Mouse (Mus musculus): Measurements from ENCODE around the gene Npm3. TPM values are rescaled to one million over a fixed set of nuclear protein-coding genes. Genes with fewer than 3 reads are reported as not detected.

Gene Npm3
- total RNA-seq, 2 experiments from 2014 or later = 38.4 to 39.2 TPM

- no peak for ATAC-seq (ENCODE audit: poor library complexity, severe bottlenecking)
Observed at GRCm38 (mm10) chr19:45736241-45736640, 13.2 kb downstream of the Npm3 start.

GRCm38 (mm10) chr19:45734762-45735161 is 14.6 kb downstream of the Npm3 start:
- ATAC-seq (ENCODE audit: poor library complexity, severe bottlenecking) = no peak

GRCm38 (mm10) chr19:45734191-45734590 is 15.2 kb downstream of the Npm3 start:
- no peak for ATAC-seq (ENCODE audit: poor library complexity, severe bottlenecking)

- no peak for ATAC-seq (ENCODE audit: poor library complexity, severe bottlenecking)
Observed at GRCm38 (mm10) chr19:45733564-45733963, 15.8 kb downstream of the Npm3 start.

GRCm38 (mm10) chr19:45731658-45732057 is 17.7 kb downstream of the Npm3 start:
- no peak for ATAC-seq (ENCODE audit: poor library complexity, severe bottlenecking)

- ATAC-seq (ENCODE audit: poor library complexity, severe bottlenecking) = no peak
Observed at GRCm38 (mm10) chr19:45730042-45730441, 19.3 kb downstream of the Npm3 start.

- ATAC-seq (ENCODE audit: poor library complexity, severe bottlenecking) = no peak
Observed at GRCm38 (mm10) chr19:45727231-45727630, 22.2 kb downstream of the Npm3 start.

- ATAC-seq (ENCODE audit: poor library complexity, severe bottlenecking) = no peak
Observed at GRCm38 (mm10) chr19:45725677-45726277, 23.6 kb downstream of the Npm3 start.

- ATAC-seq (ENCODE audit: poor library complexity, severe bottlenecking) = no peak
Observed at GRCm38 (mm10) chr19:45722188-45722587, 27.2 kb downstream of the Npm3 start.

- ATAC-seq (ENCODE audit: poor library complexity, severe bottlenecking) = no peak
Observed at GRCm38 (mm10) chr19:45718286-45718685, 31.1 kb downstream of the Npm3 start.

- ATAC-seq (ENCODE audit: poor library complexity, severe bottlenecking) = no peak
Observed at GRCm38 (mm10) chr19:45717493-45718220, 31.7 kb downstream of the Npm3 start.

GRCm38 (mm10) chr19:45708704-45709103 is 40.7 kb downstream of the Npm3 start:
- ATAC-seq (ENCODE audit: poor library complexity, severe bottlenecking) = no peak

Other genes starting within 250 kb of the Npm3 start
- 3.2 and 3.7 TPM in 2 replicates for gene Poll, start 189.1 kb downstream of the Npm3 start, total RNA-seq (2015)
- gene Poll, start 189.1 kb downstream of the Npm3 start, total RNA-seq (2017) = 6.7 and 7.4 TPM in 2 replicates
- gene Gm17018, start 189.0 kb downstream of the Npm3 start, total RNA-seq (2015) = 22.6 and 23.8 TPM in 2 replicates
- gene Gm17018, start 189.0 kb downstream of the Npm3 start, total RNA-seq (2017) = 13.5 and 15.3 TPM in 2 replicates
- gene Fbxw4, start 89.3 kb downstream of the Npm3 start, total RNA-seq (2015) = 40.2 and 41.0 TPM in 2 replicates
- 58.0 and 58.1 TPM in 2 replicates for gene Fbxw4, start 89.3 kb downstream of the Npm3 start, total RNA-seq (2017)
- gene Fgf8, start 6.7 kb downstream of the Npm3 start, total RNA-seq (2015) = not detected in 2 replicates
- gene Fgf8, start 6.7 kb downstream of the Npm3 start, total RNA-seq (2017) = not detected in 2 replicates
- gene Mgea5, start 34.2 kb upstream of the Npm3 start, total RNA-seq (2015) = 91.8 and 94.7 TPM in 2 replicates
- 157 and 170 TPM in 2 replicates for gene Mgea5, start 34.2 kb upstream of the Npm3 start, total RNA-seq (2017)
- gene Kcnip2, start 66.5 kb upstream of the Npm3 start, total RNA-seq (2015) = 0.09 and 0.16 TPM in 2 replicates
- not detected in 2 replicates for gene Kcnip2, start 66.5 kb upstream of the Npm3 start, total RNA-seq (2017)
- 12.8 and 15.6 TPM in 2 replicates for gene Armh3, start 248.9 kb upstream of the Npm3 start, total RNA-seq (2015)
- 6.6 and 8.5 TPM in 2 replicates for gene Armh3, start 248.9 kb upstream of the Npm3 start, total RNA-seq (2017)

All from megakaryocyte, adult 5-6 weeks (primary cell).